Mouse (Mus musculus) CH12.LX (cell line): Measurements from ENCODE around the gene Eloa. TPM values are rescaled to one million over a fixed set of nuclear protein-coding genes. Genes with fewer than 3 reads are reported as not detected.

Experiments used
- DNase-seq: peaks from one replicate; pipeline ENCODE4 v3.0.0-alpha.2; 2013; ENCODE audit errors: extremely low read depth
- H3K27ac ChIP-seq: 2 replicates; pipeline ENCODE4 v1.5.1; 2012; ENCODE audit warnings: low read depth, mild to moderate bottlenecking, control low read depth, moderate library complexity; ENCODE audit not compliant: insufficient read depth
- H3K27me3 ChIP-seq: replicated peaks from 2 replicates; pipeline ENCODE3; 2012; ENCODE audit warnings: inconsistent platforms
- H3K36me3 ChIP-seq, 2 experiments: replicated peaks in 1 of 2; 2 replicates each; pipeline versions ENCODE3 to v1.6.1; 2012; ENCODE audit warnings: inconsistent platforms in 1 of 2, low read length in 1 of 2, mild to moderate bottlenecking in 1 of 2, mixed read lengths in 1 of 2, moderate library complexity in 1 of 2; ENCODE audit not compliant: control insufficient read depth in 1 of 2, insufficient read depth in 1 of 2
- H3K4me1 ChIP-seq, 2 experiments: 2 replicates each; pipeline ENCODE4 v1.6.1; 2012; ENCODE audit warnings: inconsistent platforms in 1 of 2, moderate library complexity in 1 of 2; ENCODE audit not compliant: insufficient read depth in 2 of 2, control insufficient read depth in 1 of 2
- H3K4me2 ChIP-seq: 2 replicates; pipeline ENCODE4 v1.6.1; 2012; ENCODE audit warnings: low read depth, mild to moderate bottlenecking, control low read depth; ENCODE audit not compliant: poor library complexity, insufficient read depth, severe bottlenecking
- H3K4me3 ChIP-seq, 3 experiments: fragments of 150-350 bp in 1 of 3; sonication (generic) in 1 of 3; replicated peaks in 1 of 3; 2 replicates each; pipeline versions ENCODE3 to v1.5.1; 2011 to 2012; ENCODE audit warnings: low read depth in 2 of 3, low read length in 2 of 3, mild to moderate bottlenecking in 2 of 3, moderate library complexity in 2 of 3, control low read depth in 1 of 3, improper control_type of control experiment in 1 of 3, inconsistent platforms in 1 of 3, mixed read lengths in 1 of 3; ENCODE audit not compliant: poor library complexity in 1 of 3
- H3K79me2 ChIP-seq: replicated peaks from 2 replicates; pipeline ENCODE4 v1.6.1; 2012; ENCODE audit warnings: mild to moderate bottlenecking, moderate library complexity; ENCODE audit not compliant: control insufficient read depth, poor library complexity, insufficient read depth, severe bottlenecking; ENCODE audit errors: extremely low read depth
- H3K9ac ChIP-seq: 2 replicates; pipeline ENCODE4 v1.6.1; 2012; ENCODE audit warnings: low read depth, mild to moderate bottlenecking, control low read depth, moderate library complexity; ENCODE audit not compliant: insufficient read depth
- H3K9me3 ChIP-seq: replicated peaks from 2 replicates; pipeline ENCODE3; 2012; ENCODE audit warnings: low read length, inconsistent platforms, mixed read lengths
- CHD2 ChIP-seq: IDR thresholded peaks from 2 replicates; pipeline ENCODE4 v1.6.1; 2011; ENCODE audit warnings: low read length, improper control_type of control experiment
- E2F4 ChIP-seq: IDR thresholded peaks from 2 replicates; pipeline ENCODE4 v1.6.1; 2011; ENCODE audit warnings: low read depth, low read length, improper control_type of control experiment; ENCODE audit not compliant: insufficient replicate concordance
- ELF1 ChIP-seq: IDR thresholded peaks from 2 replicates; pipeline ENCODE4 v1.6.1; 2014; ENCODE audit warnings: low read depth, mild to moderate bottlenecking, inconsistent platforms, low read length, improper control_type of control experiment
- EP300 ChIP-seq: IDR thresholded peaks from 2 replicates; pipeline ENCODE4 v1.6.1; 2011; ENCODE audit warnings: low read length, improper control_type of control experiment
- ETS1 ChIP-seq: conservative IDR thresholded peaks from 2 replicates; pipeline ENCODE4 v1.6.1; 2012; ENCODE audit warnings: low read depth, mild to moderate bottlenecking, inconsistent platforms, low read length, improper control_type of control experiment, moderate library complexity
- HCFC1 ChIP-seq: IDR thresholded peaks from 2 replicates; pipeline ENCODE4 v1.6.1; 2012; ENCODE audit warnings: low read depth, mild to moderate bottlenecking, inconsistent platforms, low read length, improper control_type of control experiment
- IRF4 ChIP-seq: IDR thresholded peaks from 2 replicates; pipeline ENCODE4 v1.6.1; 2014; ENCODE audit warnings: low read depth, mild to moderate bottlenecking, inconsistent platforms, low read length, improper control_type of control experiment
- JUN ChIP-seq: IDR thresholded peaks from 2 replicates; pipeline ENCODE4 v1.6.1; 2011; ENCODE audit warnings: low read depth, mild to moderate bottlenecking, low read length, improper control_type of control experiment, moderate library complexity; ENCODE audit not compliant: insufficient read depth
- KAT2A ChIP-seq: IDR thresholded peaks from 2 replicates; pipeline ENCODE4 v1.6.1; 2012; ENCODE audit warnings: low read length, improper control_type of control experiment, inconsistent platforms; ENCODE audit not compliant: insufficient replicate concordance
- MAX ChIP-seq: IDR thresholded peaks from 2 replicates; pipeline ENCODE4 v1.6.1; 2011; ENCODE audit warnings: low read length, improper control_type of control experiment
- MAZ ChIP-seq: IDR thresholded peaks from 2 replicates; pipeline ENCODE4 v1.6.1; 2012; ENCODE audit warnings: low read depth, mild to moderate bottlenecking, inconsistent platforms, low read length, improper control_type of control experiment, moderate library complexity
- MXI1 ChIP-seq: IDR thresholded peaks from 2 replicates; pipeline ENCODE4 v1.6.1; 2011; ENCODE audit warnings: mild to moderate bottlenecking, low read depth, low read length, improper control_type of control experiment
- MYC ChIP-seq: IDR thresholded peaks from 2 replicates; pipeline ENCODE4 v1.6.1; 2011; ENCODE audit warnings: low read depth, mild to moderate bottlenecking, improper control_type of control experiment, low read length
- NELFE ChIP-seq: IDR thresholded peaks from 2 replicates; pipeline ENCODE4 v1.6.1; 2011; ENCODE audit warnings: low read depth, low read length, improper control_type of control experiment
- NRF1 ChIP-seq: IDR thresholded peaks from 2 replicates; pipeline ENCODE4 v1.6.1; 2014; ENCODE audit warnings: low read depth, mild to moderate bottlenecking, inconsistent platforms, low read length, improper control_type of control experiment, moderate library complexity
- PAX5 ChIP-seq: IDR thresholded peaks from 2 replicates; pipeline ENCODE4 v1.6.1; 2012; ENCODE audit warnings: low read length, inconsistent platforms, mixed read lengths
- POLR2A ChIP-seq: IDR thresholded peaks from 2 replicates; pipeline ENCODE4 v1.6.1; 2011; ENCODE audit warnings: low read depth, mild to moderate bottlenecking, improper control_type of control experiment, low read length
- POLR2AphosphoS2 ChIP-seq: IDR thresholded peaks from 2 replicates; pipeline ENCODE4 v1.6.1; 2011; ENCODE audit warnings: low read depth, low read length, improper control_type of control experiment
- TBP ChIP-seq: conservative IDR thresholded peaks from 2 replicates; pipeline ENCODE4 v1.6.1; 2011; ENCODE audit warnings: low read depth, low read length, improper control_type of control experiment
- TCF12 ChIP-seq: IDR thresholded peaks from 2 replicates; pipeline ENCODE4 v1.6.1; 2014; ENCODE audit warnings: low read depth, mild to moderate bottlenecking, inconsistent platforms, low read length, improper control_type of control experiment
- UBTF ChIP-seq: IDR thresholded peaks from 2 replicates; pipeline ENCODE4 v1.6.1; 2012; ENCODE audit warnings: low read depth, mild to moderate bottlenecking, inconsistent platforms, low read length, improper control_type of control experiment, moderate library complexity
- ZC3H11A ChIP-seq: IDR thresholded peaks from 2 replicates; pipeline ENCODE4 v1.6.1; 2012; ENCODE audit warnings: low read depth, mild to moderate bottlenecking, inconsistent platforms, low read length, improper control_type of control experiment
- dilution Hi-C: fragments of 300-500 bp; cut with MboI; formaldehyde crosslinking; loops from 2 replicates; pipeline ENCODE4 v1.14.3; 2020; ENCODE audit warnings: low sequenced_read_pairs; ENCODE audit not compliant: extremely low pct_unique_long_range_greater_than_20kb, extremely low pct_ligation_motif_present
- in situ Hi-C: fragments of 300-500 bp; cut with MboI; formaldehyde crosslinking; loops from 3 replicates; pipeline ENCODE4 v1.14.3; 2019; ENCODE audit warnings: low sequenced_read_pairs, low pct_ligation_motif_present, low pct_unique_long_range_greater_than_20kb, mixed read lengths
- polyA plus RNA-seq: library from polyadenylated mRNA; unstranded; fragments of >175 nt; gene quantifications from 2 replicates; pipeline ENCODE4 v1.2.1, GENCODE M21; 2012; ENCODE audit warnings: low read depth; ENCODE audit not compliant: insufficient read length
- total RNA-seq, 2 experiments: library from RNA; depleted of rRNA; stranded (reverse); fragments of 300-350 nt in 1 of 2; fragments of >200 nt in 1 of 2; gene quantifications; 2 replicates each; pipeline ENCODE4 v1.2.3; 2012 to 2014

Eloa gene
- total RNA-seq (2012; rRNA removed) (45.8 and 52.2 TPM in 2 replicates), total RNA-seq (2014; rRNA removed) (64.9 and 66.0 TPM in 2 replicates), polyA plus RNA-seq (61.6 and 66.2 TPM in 2 replicates)

- peak within 1 kb of the TSS; percentile 76 for H3K4me2 ChIP-seq
- H3K9ac ChIP-seq: peak within 1 kb of the TSS; percentile 97
- H3K4me1 ChIP-seq: peaks cover 2 to 31% of the 10 kb centered on the region in 2 experiments
- H3K79me2 ChIP-seq: peaks cover 48% of the 10 kb centered on the region
- DNase-seq: peak; percentile 99
- peaks cover 5 to 22% of the 10 kb centered on the region in 2 experiments for H3K36me3 ChIP-seq
- dilution Hi-C loops (no loop called here), in situ Hi-C loops (no loop called here)
- H3K4me3 ChIP-seq: peak within 1 kb of the TSS; percentile 88 to 97 (median 94)
- TF ChIP-seq MYC (no peak), JUN (no peak), PAX5 (no peak), CHD2 (no peak), NRF1 (peak; percentile 55), TCF12 (peak; percentile 87), ZC3H11A (no peak), POLR2A (peak; percentile 78), MAZ (0 out of 2 replicates have a peak, but pooled peaks have one; percentile 40), E2F4 (no peak), POLR2AphosphoS2 (peak; percentile 49; the same call in 1 of the 2 replicates), ETS1 (no peak; the same call in 1 of the 2 replicates), HCFC1 (peak; percentile 86), ELF1 (peak; percentile 90), EP300 (no peak), UBTF (no peak; the same call in 1 of the 2 replicates), KAT2A (peak; percentile 60; the same call in 1 of the 2 replicates), MAX (no peak), TBP (peak; percentile 75), MXI1 (peak; percentile 28; the same call in 1 of the 2 replicates), IRF4 (no peak; the same call in 1 of the 2 replicates), NELFE (peak; percentile 71; the same call in 1 of the 2 replicates)
- H3K27me3 ChIP-seq: no peaks in the 10 kb centered on the region
- H3K9me3 ChIP-seq: peaks cover 3% of the 10 kb centered on the region
- peak within 1 kb of the TSS; percentile 39 for H3K27ac ChIP-seq
These were observed at the start of gene Eloa for GRCm38 (mm10) chr4:136021549-136022047. TSS of gene Eloa (minus strand) at chr4:136021763.
